ENCODE assay signal across 23 mouse cellular contexts in genomic region chr17:4769284-4769683, GRCm38 (mm10).
DNase-seq lines count a peak whose midpoint lies in the region; ATAC-seq and TF ChIP-seq lines count a peak whose summit lies in the region.
"Had no signal": no experiment of that assay in that cellular context is flagged by ENCODE, and none has a peak within 500 bp of the region (broad histone marks: within the 10 kb centered on the region; RNA-seq: fewer than 3 reads in every experiment).

No protein-coding gene starts in this region.

- no peak overlapping the region for H3K9ac ChIP-seq in midbrain, embryonic 13.5 days (replicated peaks)
- H3K9ac ChIP-seq in intestine, embryonic 15.5 days, result no peak overlapping the region
- H3K9ac ChIP-seq in stomach, embryonic 16.5 days (ENCODE audit: low read length), result no peak overlapping the region
- H3K9ac ChIP-seq in liver, embryonic 12.5 days, result no peak overlapping the region
- H3K9ac ChIP-seq: forebrain, embryonic 15.5 days; heart, embryonic 13.5 days; hindbrain, embryonic 12.5 days; kidney, embryonic 15.5 days; limb, embryonic 13.5 days; liver, embryonic 13.5 days had no signal

- H3K27me3 ChIP-seq in midbrain, embryonic 10.5 days (ENCODE audit: low read depth, poor library complexity, severe bottlenecking), result 0 out of 2 replicates have a peak, but pooled peaks cover 5% of the 10 kb centered on the region
- peaks cover 18% of the 10 kb centered on the region for H3K27me3 ChIP-seq in midbrain, embryonic 13.5 days
- H3K27me3 ChIP-seq in intestine, embryonic 15.5 days (replicated peaks), result no peaks in the 10 kb centered on the region
- H3K27me3 ChIP-seq in stomach, embryonic 16.5 days (ENCODE audit: control insufficient read depth, insufficient read depth, low read length), result no peaks in the 10 kb centered on the region
- no peaks in the 10 kb centered on the region for H3K27me3 ChIP-seq in liver, embryonic 12.5 days (replicated peaks)
- H3K27me3 ChIP-seq: forebrain, embryonic 15.5 days; heart, embryonic 13.5 days; hindbrain, embryonic 12.5 days; kidney, embryonic 15.5 days; limb, embryonic 13.5 days; liver, embryonic 13.5 days had no signal

- no peaks in the 10 kb centered on the region for H3K9me3 ChIP-seq in midbrain, embryonic 10.5 days (replicated peaks)
- H3K9me3 ChIP-seq in midbrain, embryonic 13.5 days, result no peaks in the 10 kb centered on the region
- H3K9me3 ChIP-seq in intestine, embryonic 15.5 days, result no peaks in the 10 kb centered on the region
- no peaks in the 10 kb centered on the region for H3K9me3 ChIP-seq in stomach, embryonic 16.5 days (replicated peaks; ENCODE audit: control insufficient read depth, low read length)
- H3K9me3 ChIP-seq in liver, embryonic 12.5 days (replicated peaks), result no peaks in the 10 kb centered on the region
- H3K9me3 ChIP-seq: embryonic facial prominence, embryonic 10.5 days; forebrain, embryonic 15.5 days; heart, embryonic 13.5 days; hindbrain, embryonic 12.5 days; kidney, embryonic 15.5 days; limb, embryonic 13.5 days; liver, embryonic 13.5 days had no signal

- DNase-seq in gastrocnemius, adult 2 months, result no peak
- DNase-seq in gastrocnemius, adult 8-10 months (ENCODE audit: low spot score in 2 of 2), result no peak
- DNase-seq in midbrain, embryonic 10.5 days (ENCODE audit: low spot score), result no peak
- DNase-seq in kidney, postnatal 10 days, result no peak
- DNase-seq: cerebellum, adult 11-12 months; gastrocnemius, postnatal 14 days; heart, adult 18-20 months; heart, postnatal 14 days; kidney, adult 11 months; liver, embryonic 13.5 days; lung, adult 2 months; thymus, postnatal 25 days had no signal

- H3K4me1 ChIP-seq in midbrain, embryonic 10.5 days, result peaks cover 41% of the 10 kb centered on the region
- peaks cover 15% of the 10 kb centered on the region for H3K4me1 ChIP-seq in midbrain, embryonic 13.5 days (replicated peaks)
- no peaks in the 10 kb centered on the region for H3K4me1 ChIP-seq in intestine, embryonic 15.5 days (replicated peaks)
- H3K4me1 ChIP-seq in stomach, embryonic 16.5 days (ENCODE audit: control insufficient read depth, insufficient read depth, low read length), result no peaks in the 10 kb centered on the region
- H3K4me1 ChIP-seq in liver, embryonic 12.5 days, result no peaks in the 10 kb centered on the region
- H3K4me1 ChIP-seq: forebrain, embryonic 15.5 days; heart, embryonic 13.5 days; hindbrain, embryonic 12.5 days; kidney, embryonic 15.5 days; liver, embryonic 13.5 days had no signal

- no peak for ATAC-seq in midbrain, embryonic 13.5 days
- peak; percentile 70 for ATAC-seq in intestine, embryonic 15.5 days
- ATAC-seq in stomach, embryonic 16.5 days (ENCODE audit: insufficient read depth, low FRiP score), result peak; percentile 84
- no peak for ATAC-seq in liver, embryonic 12.5 days
- ATAC-seq: forebrain, embryonic 15.5 days had no signal

- H3K27ac ChIP-seq in gastrocnemius, adult 2 months, result 0 out of 2 replicates have a peak overlapping the region, but pooled peaks have one; percentile 28
- 0 out of 2 replicates have a peak overlapping the region, but pooled peaks have one; percentile 33 for H3K27ac ChIP-seq in midbrain, embryonic 10.5 days (replicated peaks)
- no peak overlapping the region for H3K27ac ChIP-seq in midbrain, embryonic 13.5 days
- no peak overlapping the region for H3K27ac ChIP-seq in intestine, embryonic 15.5 days
- no peak overlapping the region for H3K27ac ChIP-seq in stomach, embryonic 16.5 days (ENCODE audit: low read length)
- H3K27ac ChIP-seq in liver, embryonic 12.5 days, result no peak overlapping the region
- H3K27ac ChIP-seq: embryonic facial prominence, embryonic 10.5 days; forebrain, embryonic 15.5 days; heart, embryonic 13.5 days; hindbrain, embryonic 12.5 days; kidney, embryonic 15.5 days; limb, embryonic 13.5 days; liver, embryonic 13.5 days; macrophage had no signal

- WGBS in midbrain, embryonic 10.5 days, result 84% methylated on average over 4 of the region's 4 CpGs
- WGBS in midbrain, embryonic 13.5 days, result 73% methylated on average over 4 of the region's 4 CpGs
- 50% methylated on average over 4 of the region's 4 CpGs for WGBS in intestine, embryonic 15.5 days
- WGBS in stomach, embryonic 16.5 days, result 47% methylated on average over 4 of the region's 4 CpGs
- WGBS in liver, embryonic 12.5 days (ENCODE audit: insufficient replicate concordance), result 72% methylated on average over 4 of the region's 4 CpGs

- no peak for TF ChIP-seq CTCF in gastrocnemius, adult 2 months (IDR thresholded peaks at IDR 0.05)

- no peak overlapping the region for H3K4me3 ChIP-seq in gastrocnemius, adult 2 months
- H3K4me3 ChIP-seq in midbrain, embryonic 10.5 days, result no peak overlapping the region
- no peak overlapping the region for H3K4me3 ChIP-seq in midbrain, embryonic 13.5 days (replicated peaks)
- H3K4me3 ChIP-seq in intestine, embryonic 15.5 days (replicated peaks), result no peak overlapping the region
- H3K4me3 ChIP-seq in stomach, embryonic 16.5 days (replicated peaks; ENCODE audit: low read length), result no peak overlapping the region
- no peak overlapping the region for H3K4me3 ChIP-seq in liver, embryonic 12.5 days
- H3K4me3 ChIP-seq: embryonic facial prominence, embryonic 10.5 days; forebrain, embryonic 15.5 days; heart, embryonic 13.5 days; hindbrain, embryonic 12.5 days; kidney, embryonic 15.5 days; limb, embryonic 13.5 days; liver, embryonic 13.5 days had no signal

- intact Hi-C loops in gastrocnemius, adult 2 months (cut with DNase I), result no loop called here

- H3K4me2 ChIP-seq in midbrain, embryonic 13.5 days (replicated peaks), result no peak overlapping the region
- H3K4me2 ChIP-seq in intestine, embryonic 15.5 days (replicated peaks), result no peak overlapping the region
- no peak overlapping the region for H3K4me2 ChIP-seq in stomach, embryonic 16.5 days (ENCODE audit: low read depth, low read length)
- no peak overlapping the region for H3K4me2 ChIP-seq in liver, embryonic 12.5 days
- H3K4me2 ChIP-seq: forebrain, embryonic 15.5 days; heart, embryonic 13.5 days; hindbrain, embryonic 12.5 days; kidney, embryonic 15.5 days; limb, embryonic 13.5 days; liver, embryonic 13.5 days had no signal

- H3K36me3 ChIP-seq in midbrain, embryonic 10.5 days, result no peaks in the 10 kb centered on the region
- H3K36me3 ChIP-seq in midbrain, embryonic 13.5 days, result no peaks in the 10 kb centered on the region
- no peaks in the 10 kb centered on the region for H3K36me3 ChIP-seq in intestine, embryonic 15.5 days
- no peaks in the 10 kb centered on the region for H3K36me3 ChIP-seq in stomach, embryonic 16.5 days (ENCODE audit: control insufficient read depth, insufficient read depth, low read length)
- H3K36me3 ChIP-seq in liver, embryonic 12.5 days, result no peaks in the 10 kb centered on the region
- H3K36me3 ChIP-seq: embryonic facial prominence, embryonic 10.5 days; forebrain, embryonic 15.5 days; heart, embryonic 13.5 days; hindbrain, embryonic 12.5 days; kidney, embryonic 15.5 days; limb, embryonic 13.5 days; liver, embryonic 13.5 days had no signal

Comparison
In these comparisons a context has a peak if more than half of its experiments do, and no peak if none do; other contexts are left out.
1. H3K27ac ChIP-seq: peak in gastrocnemius, adult 2 months (single experiment) and midbrain, embryonic 10.5 days (single experiment); none in midbrain, embryonic 13.5 days (single experiment), intestine, embryonic 15.5 days (single experiment), stomach, embryonic 16.5 days (single experiment) and liver, embryonic 12.5 days (single experiment).
2. ATAC-seq: peak in intestine, embryonic 15.5 days (single experiment) and stomach, embryonic 16.5 days (single experiment); none in midbrain, embryonic 13.5 days (single experiment) and liver, embryonic 12.5 days (single experiment).